In the genomic region with DNA sequence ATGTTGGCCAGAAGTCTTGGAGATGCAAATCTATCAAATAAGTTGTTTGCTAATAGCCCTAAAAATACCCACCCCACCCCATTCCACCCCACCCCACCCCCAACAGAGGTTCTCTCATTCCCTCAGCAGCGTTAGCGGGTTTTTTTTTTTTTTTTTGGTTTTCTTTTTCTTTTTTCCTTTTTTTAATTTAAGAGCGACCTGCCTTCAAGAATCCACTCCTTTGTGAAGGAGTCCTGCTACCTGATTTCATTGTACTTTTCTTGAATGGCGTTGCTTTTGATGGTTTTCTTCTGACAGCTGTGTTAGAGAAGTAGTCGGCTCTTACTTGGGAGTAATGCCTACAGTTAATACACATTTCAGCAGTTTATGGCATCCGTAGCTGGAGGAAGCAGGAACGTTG, we compare ENCODE assay signal across 8 mouse cellular contexts. TPM values are rescaled to one million over a fixed set of nuclear protein-coding genes. Genes with fewer than 3 reads are reported as not detected.
DNase-seq lines count a peak whose midpoint lies in the region; ATAC-seq and TF ChIP-seq lines count a peak whose summit lies in the region.

No protein-coding gene starts in this region.

- no peak overlapping the region for H3K27ac ChIP-seq in left cerebral cortex, adult 2 months
- no peak overlapping the region for H3K27ac ChIP-seq in embryonic facial prominence, embryonic 14.5 days (replicated peaks; ENCODE audit: low read depth, low read length)
- no peak overlapping the region for H3K27ac ChIP-seq in limb, embryonic 11.5 days (replicated peaks; ENCODE audit: low read depth, low read length)
- H3K27ac ChIP-seq in neural tube, embryonic 13.5 days (replicated peaks): 0 out of 2 replicates have a peak overlapping the region, but pooled peaks have one; percentile 92

- H3K27me3 ChIP-seq in embryonic facial prominence, embryonic 14.5 days (replicated peaks; ENCODE audit: control insufficient read depth, insufficient read depth, low read length): no peaks in the 10 kb centered on the region
- no peaks in the 10 kb centered on the region for H3K27me3 ChIP-seq in limb, embryonic 11.5 days (ENCODE audit: control insufficient read depth, insufficient read depth, low read length)
- no peaks in the 10 kb centered on the region for H3K27me3 ChIP-seq in neural tube, embryonic 13.5 days

- ATAC-seq in embryonic facial prominence, embryonic 14.5 days (ENCODE audit: low read depth): no peak
- no peak for ATAC-seq in limb, embryonic 11.5 days (ENCODE audit: insufficient number of reproducible peaks, low FRiP score, low TSS enrichment, low read depth)
- no peak for ATAC-seq in neural tube, embryonic 13.5 days (ENCODE audit: low read depth)

- no peak for TF ChIP-seq CTCF in left cerebral cortex, adult 2 months (IDR thresholded peaks at IDR 0.05)

- intact Hi-C loops in left cerebral cortex, adult 2 months (cut with DNase I): loop anchor here (2.0 kb wide), 2 partner anchors 47 to 277 kb away; a partner anchor contains a TSS
- intact Hi-C loops in left cerebral cortex, postnatal 25 days (cut with DNase I): no loop called here

- peak overlapping the region; percentile 99 for H3K4me3 ChIP-seq in left cerebral cortex, adult 2 months
- peak overlapping the region; percentile 95 for H3K4me3 ChIP-seq in embryonic facial prominence, embryonic 14.5 days (ENCODE audit: low read depth, low read length)
- H3K4me3 ChIP-seq in limb, embryonic 11.5 days (ENCODE audit: low read depth, low read length): peak overlapping the region; percentile 93
- H3K4me3 ChIP-seq in neural tube, embryonic 13.5 days: peak overlapping the region; percentile 98

- no peak for DNase-seq in left cerebral cortex, adult 2 months (ENCODE audit: extremely low spot score in 1 of 2, low spot score in 2 of 2)
- no peak for DNase-seq in left cerebral cortex, postnatal 25 days (ENCODE audit: low spot score in 2 of 2)
- DNase-seq in embryonic facial prominence, embryonic 14.5 days (ENCODE audit: low spot score): no peak
- DNase-seq in limb, embryonic 11.5 days (ENCODE audit: low spot score): no peak
- no peak for DNase-seq in cerebellum, postnatal 4 days (ENCODE audit: low spot score in 2 of 2)
- no peak for DNase-seq in adrenal gland, adult 2 months
- DNase-seq in layer of hippocampus, adult 9-10 months (ENCODE audit: low spot score): no peak

- peak overlapping the region; percentile 91 for H3K9ac ChIP-seq in embryonic facial prominence, embryonic 14.5 days (ENCODE audit: low read depth, low read length)
- peak overlapping the region; percentile 85; the same call in 1 of the 2 replicates for H3K9ac ChIP-seq in limb, embryonic 11.5 days (ENCODE audit: low read length)
- peak overlapping the region; percentile 90 for H3K9ac ChIP-seq in neural tube, embryonic 13.5 days

- peak overlapping the region; percentile 82 for H3K4me2 ChIP-seq in embryonic facial prominence, embryonic 14.5 days (ENCODE audit: low read depth, low read length)
- H3K4me2 ChIP-seq in limb, embryonic 11.5 days (ENCODE audit: low read depth, severe bottlenecking): peak overlapping the region; percentile 84
- H3K4me2 ChIP-seq in neural tube, embryonic 13.5 days: peak overlapping the region; percentile 70

- peaks cover 11% of the 10 kb centered on the region; the same call in 1 of the 2 replicates for H3K4me1 ChIP-seq in embryonic facial prominence, embryonic 14.5 days (ENCODE audit: control insufficient read depth, insufficient read depth, low read length)
- peaks cover 7% of the 10 kb centered on the region for H3K4me1 ChIP-seq in limb, embryonic 11.5 days (ENCODE audit: control insufficient read depth, insufficient read depth, low read length)
- peaks cover 48% of the 10 kb centered on the region for H3K4me1 ChIP-seq in neural tube, embryonic 13.5 days (replicated peaks)

- 26% methylated on average over 7 of the region's 7 CpGs for WGBS in embryonic facial prominence, embryonic 14.5 days
- WGBS in limb, embryonic 11.5 days: 31% methylated on average over 7 of the region's 7 CpGs
- WGBS in neural tube, embryonic 13.5 days: 29% methylated on average over 7 of the region's 7 CpGs

- no peaks in the 10 kb centered on the region for H3K9me3 ChIP-seq in embryonic facial prominence, embryonic 14.5 days (ENCODE audit: control insufficient read depth, low read length)
- no peaks in the 10 kb centered on the region for H3K9me3 ChIP-seq in limb, embryonic 11.5 days (ENCODE audit: control insufficient read depth, low read length)
- H3K9me3 ChIP-seq in neural tube, embryonic 13.5 days: no peaks in the 10 kb centered on the region

- H3K36me3 ChIP-seq in embryonic facial prominence, embryonic 14.5 days (ENCODE audit: control insufficient read depth, insufficient read depth, low read length): peaks cover under 1% of the 10 kb centered on the region; the same call in 1 of the 2 replicates
- H3K36me3 ChIP-seq in limb, embryonic 11.5 days (ENCODE audit: control insufficient read depth, insufficient read depth, low read length): no peaks in the 10 kb centered on the region
- peaks cover 2% of the 10 kb centered on the region for H3K36me3 ChIP-seq in neural tube, embryonic 13.5 days

RNA-seq across cellular contexts. Expression of a gene that starts 1.0 kb away (rescaled TPM):
- 10 to 100 TPM; 42.0 to 44.4 TPM for total RNA-seq in left cerebral cortex, adult 2 months (2021)
- 10 to 100 TPM; 39.6 TPM for total RNA-seq in left cerebral cortex, postnatal 25 days (2021)
- 44.9 and 45.8 TPM in 2 replicates for polyA plus RNA-seq in embryonic facial prominence, embryonic 14.5 days (2014; fragmentation: Nextera tagmentation; extraction: Ambion mirVana)
- polyA plus RNA-seq in limb, embryonic 11.5 days (2014; fragmentation: Nextera tagmentation; extraction: Ambion mirVana): 44.0 and 57.9 TPM in 2 replicates
- polyA plus RNA-seq in neural tube, embryonic 13.5 days (2015; fragmentation: Nextera tagmentation; extraction: Ambion mirVana): 38.2 and 40.7 TPM in 2 replicates
- 10 to 100 TPM; 49.2 to 52.0 TPM for total RNA-seq in adrenal gland, adult 2 months (2021)
- 44.0 and 45.1 TPM in 2 replicates for polyA plus RNA-seq in adrenal gland, adult 2 months (2012; rRNA removed)

RNA-seq across cellular contexts. Expression of a gene that starts 4.3 kb away (rescaled TPM):
- 10 to 100 TPM; 79.7 to 89.7 TPM for total RNA-seq in left cerebral cortex, adult 2 months (2021)
- 10 to 100 TPM; 73.6 to 79.9 TPM for total RNA-seq in left cerebral cortex, postnatal 25 days (2021)
- polyA plus RNA-seq in embryonic facial prominence, embryonic 14.5 days (2014; fragmentation: Nextera tagmentation; extraction: Ambion mirVana): 81.7 and 84.8 TPM in 2 replicates
- polyA plus RNA-seq in limb, embryonic 11.5 days (2014; fragmentation: Nextera tagmentation; extraction: Ambion mirVana): 100 and 104 TPM in 2 replicates
- polyA plus RNA-seq in neural tube, embryonic 13.5 days (2015; fragmentation: Nextera tagmentation; extraction: Ambion mirVana): 102 and 104 TPM in 2 replicates
- 10 to 100 TPM; 73.5 to 87.9 TPM for total RNA-seq in adrenal gland, adult 2 months (2021)
- 43.7 and 50.8 TPM in 2 replicates for polyA plus RNA-seq in adrenal gland, adult 2 months (2012; rRNA removed)

RNA-seq across cellular contexts. Expression of a gene that starts 46.1 kb away (rescaled TPM):
- 10 to 100 TPM; 50.8 to 52.5 TPM for total RNA-seq in left cerebral cortex, adult 2 months (2021)
- 10 to 100 TPM; 47.7 to 53.3 TPM for total RNA-seq in left cerebral cortex, postnatal 25 days (2021)
- polyA plus RNA-seq in embryonic facial prominence, embryonic 14.5 days (2014; fragmentation: Nextera tagmentation; extraction: Ambion mirVana): 214 and 218 TPM in 2 replicates
- polyA plus RNA-seq in limb, embryonic 11.5 days (2014; fragmentation: Nextera tagmentation; extraction: Ambion mirVana): 268 and 273 TPM in 2 replicates
- 155 and 158 TPM in 2 replicates for polyA plus RNA-seq in neural tube, embryonic 13.5 days (2015; fragmentation: Nextera tagmentation; extraction: Ambion mirVana)
- 10 to 100 TPM; 50.6 to 66.3 TPM for total RNA-seq in adrenal gland, adult 2 months (2021)
- polyA plus RNA-seq in adrenal gland, adult 2 months (2012; rRNA removed): 43.2 and 44.5 TPM in 2 replicates

RNA-seq across cellular contexts. Expression of a gene that starts 48.1 kb away (rescaled TPM):
- 10 to 100 TPM; 12.8 to 15.2 TPM for total RNA-seq in left cerebral cortex, adult 2 months (2021)
- total RNA-seq in left cerebral cortex, postnatal 25 days (2021): 10 to 100 TPM; 10.6 to 12.1 TPM
- polyA plus RNA-seq in embryonic facial prominence, embryonic 14.5 days (2014; fragmentation: Nextera tagmentation; extraction: Ambion mirVana): 11.7 and 12.4 TPM in 2 replicates
- 17.4 and 18.2 TPM in 2 replicates for polyA plus RNA-seq in limb, embryonic 11.5 days (2014; fragmentation: Nextera tagmentation; extraction: Ambion mirVana)
- polyA plus RNA-seq in neural tube, embryonic 13.5 days (2015; fragmentation: Nextera tagmentation; extraction: Ambion mirVana): 9.0 and 9.7 TPM in 2 replicates
- total RNA-seq in adrenal gland, adult 2 months (2021): 10 to 100 TPM; 14.8 to 19.1 TPM
- polyA plus RNA-seq in adrenal gland, adult 2 months (2012; rRNA removed): 4.3 and 4.6 TPM in 2 replicates
